Mouse (Mus musculus) spleen, adult 2 months (tissue): Measurements from ENCODE around the gene Fam198a.

Experiments
- CTCF ChIP-seq: fragments of 200-500 bp; IDR thresholded peaks from 2 replicates; pipeline ENCODE4 v1.5.1; 2011; ENCODE audit warnings: mild to moderate bottlenecking, inconsistent platforms; ENCODE audit not compliant: insufficient read depth, insufficient read length, insufficient replicate concordance; ENCODE audit errors: extremely low read depth
- POLR2A ChIP-seq: fragments of 200-500 bp; IDR thresholded peaks from 2 replicates; pipeline ENCODE4 v1.6.1; 2011; ENCODE audit warnings: low read depth, low read length, inconsistent platforms

- TF ChIP-seq CTCF: no peak
- no peak for TF ChIP-seq POLR2A
Measured at GRCm38 (mm10) chr9:121901710-121902700, 48.8 kb upstream of the Fam198a start.
